Mouse (Mus musculus) left cerebral cortex, postnatal 14 days (tissue): ENCODE results near the gene Safb2. TPM values are rescaled to one million over a fixed set of nuclear protein-coding genes. Genes with fewer than 3 reads are reported as not detected.

ENCODE experiments used
- DNase-seq, 2 experiments: peaks; one replicate each; pipeline ENCODE4 v3.0.0; 2021 to 2022; ENCODE audit warnings: low spot score in 2 of 2, mixed read lengths in 1 of 2
- intact Hi-C: fragments of 180-260 bp; cut with DNase I; formaldehyde crosslinking; loops from one replicate; pipeline ENCODE4 v1.15.1; 2025
- total RNA-seq, 2 experiments: library from RNA; stranded (reverse); gene quantifications; 2 replicates each; pipeline ENCODE4 v1.2.3; 2021

The Safb2 gene
- total RNA-seq, 2 experiments from 2014 or later: 100 to 111 TPM

GRCm38 (mm10) chr17:56570287-56570686 is 14.1 kb downstream of the Safb2 start:
- DNase-seq: no peak
- intact Hi-C loops: no loop called here

GRCm38 (mm10) chr17:56567370-56567769 is 17.0 kb downstream of the Safb2 start:
- intact Hi-C loops: no loop called here

GRCm38 (mm10) chr17:56566918-56567317 is 17.5 kb downstream of the Safb2 start:
- intact Hi-C loops: no loop called here
- DNase-seq: no peak

More at GRCm38 (mm10) chr17:56567370-56567769, 17.0 kb downstream of the Safb2 start:
- no peak for DNase-seq

GRCm38 (mm10) chr17:56566293-56566692 is 18.1 kb downstream of the Safb2 start:
- intact Hi-C loops: no loop called here

GRCm38 (mm10) chr17:56561866-56562265 is 22.5 kb downstream of the Safb2 start:
- intact Hi-C loops: no loop called here
- DNase-seq: no peak

More at GRCm38 (mm10) chr17:56566293-56566692, 18.1 kb downstream of the Safb2 start:
- no peak for DNase-seq

- DNase-seq: no peak
- intact Hi-C loops: no loop called here
These were observed 24.3 kb downstream of the Safb2 start for GRCm38 (mm10) chr17:56560131-56560530.

- DNase-seq: no peak
- intact Hi-C loops: loop anchor here (2.0 kb wide), 1 partner anchor 203 kb away; no protein-coding TSS in a partner anchor
These were observed 25.0 kb downstream of the Safb2 start for GRCm38 (mm10) chr17:56559386-56559785.

GRCm38 (mm10) chr17:56558448-56558847 is 25.9 kb downstream of the Safb2 start:
- intact Hi-C loops: loop anchor here (2.0 kb wide), 1 partner anchor 202 kb away; no protein-coding TSS in a partner anchor
- DNase-seq: peak; percentile 76 to 79

- DNase-seq: no peak
These were observed 30.2 kb downstream of the Safb2 start, which contains the start of gene Gm20219 for GRCm38 (mm10) chr17:56554122-56554551. TSS of gene Gm20219 (minus strand) at chr17:56554387.

GRCm38 (mm10) chr17:56552781-56553363 is 31.5 kb downstream of the Safb2 start:
- intact Hi-C loops: loop anchor here (5.0 kb wide), 1 partner anchor 126 kb away; no protein-coding TSS in a partner anchor
- peak; percentile 74 to 83 for DNase-seq

More at GRCm38 (mm10) chr17:56554122-56554551, 30.2 kb downstream of the Safb2 start, which contains the start of gene Gm20219:
- intact Hi-C loops: loop anchor here (5.0 kb wide), 1 partner anchor 127 kb away; no protein-coding TSS in a partner anchor

- peak in 1 of 2 experiments; percentile 57 for DNase-seq
- intact Hi-C loops: loop anchor here (5.0 kb wide), 1 partner anchor 125 kb away; no protein-coding TSS in a partner anchor
These were observed 32.4 kb downstream of the Safb2 start for GRCm38 (mm10) chr17:56551841-56552581.

- intact Hi-C loops: loop anchor here (5.0 kb wide), 1 partner anchor 124 kb away; no protein-coding TSS in a partner anchor
- DNase-seq: no peak
These were observed 33.5 kb downstream of the Safb2 start for GRCm38 (mm10) chr17:56550784-56551475.

GRCm38 (mm10) chr17:56548605-56549105 is 35.7 kb downstream of the Safb2 start:
- intact Hi-C loops: no loop called here
- no peak for DNase-seq

- intact Hi-C loops: no loop called here
- DNase-seq: no peak
These were observed 36.4 kb downstream of the Safb2 start for GRCm38 (mm10) chr17:56547846-56548604.

- DNase-seq: no peak
These were observed 37.1 kb downstream of the Safb2 start for GRCm38 (mm10) chr17:56547116-56547845.

GRCm38 (mm10) chr17:56546576-56546975 is 37.8 kb downstream of the Safb2 start:
- intact Hi-C loops: no loop called here
- no peak for DNase-seq

More at GRCm38 (mm10) chr17:56547116-56547845, 37.1 kb downstream of the Safb2 start:
- intact Hi-C loops: no loop called here

- intact Hi-C loops: no loop called here
These were observed 38.4 kb downstream of the Safb2 start for GRCm38 (mm10) chr17:56545945-56546344.

More at GRCm38 (mm10) chr17:56545945-56546344, 38.4 kb downstream of the Safb2 start:
- no peak for DNase-seq
